In genomic region chr7:44900632-44901031, GRCm38 (mm10) we compare ENCODE assay signal across 15 mouse cellular contexts. TPM values are rescaled to one million over a fixed set of nuclear protein-coding genes. Genes with fewer than 3 reads are reported as not detected.
A peak's percentile ranks its signal among the peaks of the same experiment; 100 is the strongest.
DNase-seq lines count a peak whose midpoint lies in the region; ATAC-seq lines count a peak whose summit lies in the region.
"Had no signal": no experiment of that assay in that cellular context is flagged by ENCODE, and none has a peak within 500 bp of the region (broad histone marks: within the 10 kb centered on the region; RNA-seq: fewer than 3 reads in every experiment).

No protein-coding gene starts in this region.

- peaks cover 69% of the 10 kb centered on the region for H3K36me3 ChIP-seq in hindbrain, embryonic 12.5 days
- H3K36me3 ChIP-seq in hindbrain, embryonic 16.5 days (ENCODE audit: control insufficient read depth, insufficient read depth, low read length): peaks cover 32% of the 10 kb centered on the region
- H3K36me3 ChIP-seq in midbrain, embryonic 10.5 days: peaks cover 73% of the 10 kb centered on the region
- peaks cover 67% of the 10 kb centered on the region for H3K36me3 ChIP-seq in midbrain, embryonic 14.5 days (ENCODE audit: control insufficient read depth, insufficient read depth, low read length)
- peaks cover 70% of the 10 kb centered on the region for H3K36me3 ChIP-seq in embryonic facial prominence, embryonic 13.5 days
- peaks cover 22% of the 10 kb centered on the region for H3K36me3 ChIP-seq in limb, embryonic 11.5 days (ENCODE audit: control insufficient read depth, insufficient read depth, low read length)

- H3K9ac ChIP-seq in hindbrain, embryonic 12.5 days: 0 out of 2 replicates have a peak overlapping the region, but pooled peaks have one; percentile 32
- no peak overlapping the region for H3K9ac ChIP-seq in hindbrain, embryonic 16.5 days (ENCODE audit: low read depth, low read length)
- no peak overlapping the region for H3K9ac ChIP-seq in midbrain, embryonic 14.5 days (replicated peaks; ENCODE audit: low read length)
- 0 out of 2 replicates have a peak overlapping the region, but pooled peaks have one; percentile 58 for H3K9ac ChIP-seq in embryonic facial prominence, embryonic 13.5 days
- H3K9ac ChIP-seq in limb, embryonic 11.5 days (ENCODE audit: low read length): no peak overlapping the region

- peaks cover 38% of the 10 kb centered on the region for H3K4me1 ChIP-seq in hindbrain, embryonic 12.5 days
- H3K4me1 ChIP-seq in hindbrain, embryonic 16.5 days (ENCODE audit: control insufficient read depth, insufficient read depth, low read depth, low read length): peaks cover 17% of the 10 kb centered on the region
- peaks cover 64% of the 10 kb centered on the region for H3K4me1 ChIP-seq in midbrain, embryonic 10.5 days
- H3K4me1 ChIP-seq in midbrain, embryonic 14.5 days (ENCODE audit: control insufficient read depth, insufficient read depth, low read length): 0 out of 2 replicates have a peak, but pooled peaks cover 17% of the 10 kb centered on the region
- H3K4me1 ChIP-seq in embryonic facial prominence, embryonic 13.5 days: peaks cover 35% of the 10 kb centered on the region
- peaks cover 14% of the 10 kb centered on the region for H3K4me1 ChIP-seq in limb, embryonic 11.5 days (ENCODE audit: control insufficient read depth, insufficient read depth, low read length)

- no peak for DNase-seq in midbrain, embryonic 10.5 days (ENCODE audit: low spot score)
- no peak for DNase-seq in midbrain, embryonic 14.5 days
- no peak for DNase-seq in limb, embryonic 11.5 days (ENCODE audit: low spot score)
- no peak for DNase-seq in urinary bladder, postnatal 10 days (ENCODE audit: low spot score)
- DNase-seq in layer of hippocampus, adult 11-12 months (ENCODE audit: low spot score): no peak
- DNase-seq: cerebellum, postnatal 10 days had no signal

- ATAC-seq in hindbrain, embryonic 12.5 days (ENCODE audit: low FRiP score): no peak
- no peak for ATAC-seq in hindbrain, embryonic 16.5 days
- no peak for ATAC-seq in midbrain, embryonic 14.5 days (ENCODE audit: low FRiP score, low TSS enrichment)
- no peak for ATAC-seq in embryonic facial prominence, embryonic 13.5 days (ENCODE audit: insufficient number of reproducible peaks, insufficient read depth, low FRiP score, low TSS enrichment, low read depth)
- no peak for ATAC-seq in limb, embryonic 11.5 days (ENCODE audit: insufficient number of reproducible peaks, low FRiP score, low TSS enrichment, low read depth)

- no peaks in the 10 kb centered on the region for H3K9me3 ChIP-seq in hindbrain, embryonic 12.5 days (replicated peaks)
- no peaks in the 10 kb centered on the region for H3K9me3 ChIP-seq in hindbrain, embryonic 16.5 days (ENCODE audit: control insufficient read depth, low read length)
- H3K9me3 ChIP-seq in midbrain, embryonic 10.5 days (replicated peaks): no peaks in the 10 kb centered on the region
- no peaks in the 10 kb centered on the region for H3K9me3 ChIP-seq in midbrain, embryonic 14.5 days (ENCODE audit: control insufficient read depth, low read length)
- no peaks in the 10 kb centered on the region for H3K9me3 ChIP-seq in embryonic facial prominence, embryonic 13.5 days
- H3K9me3 ChIP-seq in limb, embryonic 11.5 days (ENCODE audit: control insufficient read depth, low read length): no peaks in the 10 kb centered on the region
- H3K9me3 ChIP-seq: hindbrain, embryonic 13.5 days had no signal

- H3K4me3 ChIP-seq in hindbrain, embryonic 12.5 days: no peak overlapping the region
- H3K4me3 ChIP-seq in hindbrain, embryonic 16.5 days (ENCODE audit: low read length): no peak overlapping the region
- peak overlapping the region; percentile 41; the same call in 1 of the 2 replicates for H3K4me3 ChIP-seq in midbrain, embryonic 10.5 days
- no peak overlapping the region for H3K4me3 ChIP-seq in midbrain, embryonic 14.5 days (replicated peaks; ENCODE audit: low read depth, low read length)
- peak overlapping the region; percentile 27; the same call in 1 of the 2 replicates for H3K4me3 ChIP-seq in embryonic facial prominence, embryonic 13.5 days
- H3K4me3 ChIP-seq in limb, embryonic 11.5 days (ENCODE audit: low read depth, low read length): no peak overlapping the region
- H3K4me3 ChIP-seq: hindbrain, embryonic 13.5 days had no signal

- 83% methylated on average over 11 of the region's 11 CpGs for WGBS in hindbrain, embryonic 12.5 days
- WGBS in hindbrain, embryonic 16.5 days: 89% methylated on average over 11 of the region's 11 CpGs
- 88% methylated on average over 11 of the region's 11 CpGs for WGBS in midbrain, embryonic 10.5 days
- WGBS in midbrain, embryonic 14.5 days: 87% methylated on average over 11 of the region's 11 CpGs
- WGBS in embryonic facial prominence, embryonic 13.5 days: 92% methylated on average over 11 of the region's 11 CpGs
- 90% methylated on average over 11 of the region's 11 CpGs for WGBS in limb, embryonic 11.5 days

- no peak overlapping the region; the same call in 1 of the 2 replicates for H3K4me2 ChIP-seq in hindbrain, embryonic 12.5 days (replicated peaks)
- H3K4me2 ChIP-seq in hindbrain, embryonic 16.5 days (ENCODE audit: low read length): no peak overlapping the region
- H3K4me2 ChIP-seq in midbrain, embryonic 14.5 days (ENCODE audit: low read length): no peak overlapping the region
- H3K4me2 ChIP-seq in embryonic facial prominence, embryonic 13.5 days: no peak overlapping the region
- H3K4me2 ChIP-seq in limb, embryonic 11.5 days (ENCODE audit: low read depth, severe bottlenecking): no peak overlapping the region

- H3K27ac ChIP-seq in hindbrain, embryonic 12.5 days: no peak overlapping the region; the same call in 1 of the 2 replicates
- no peak overlapping the region for H3K27ac ChIP-seq in hindbrain, embryonic 16.5 days (ENCODE audit: low read depth, low read length)
- peak overlapping the region; percentile 68 for H3K27ac ChIP-seq in midbrain, embryonic 10.5 days (replicated peaks)
- no peak overlapping the region for H3K27ac ChIP-seq in midbrain, embryonic 14.5 days (replicated peaks; ENCODE audit: low read depth, low read length)
- H3K27ac ChIP-seq in embryonic facial prominence, embryonic 13.5 days: 0 out of 2 replicates have a peak overlapping the region, but pooled peaks have one; percentile 55
- 0 out of 2 replicates have a peak overlapping the region, but pooled peaks have one; percentile 22 for H3K27ac ChIP-seq in limb, embryonic 11.5 days (replicated peaks; ENCODE audit: low read depth, low read length)
- H3K27ac ChIP-seq: macrophage had no signal

- H3K27me3 ChIP-seq in hindbrain, embryonic 12.5 days: 0 out of 2 replicates have a peak, but pooled peaks cover 3% of the 10 kb centered on the region
- H3K27me3 ChIP-seq in hindbrain, embryonic 16.5 days (replicated peaks; ENCODE audit: control insufficient read depth, insufficient read depth, low read length): no peaks in the 10 kb centered on the region
- no peaks in the 10 kb centered on the region for H3K27me3 ChIP-seq in midbrain, embryonic 10.5 days (ENCODE audit: low read depth, poor library complexity, severe bottlenecking)
- H3K27me3 ChIP-seq in midbrain, embryonic 14.5 days (ENCODE audit: control insufficient read depth, insufficient read depth, low read length): no peaks in the 10 kb centered on the region
- no peaks in the 10 kb centered on the region for H3K27me3 ChIP-seq in embryonic facial prominence, embryonic 13.5 days
- H3K27me3 ChIP-seq in limb, embryonic 11.5 days (ENCODE audit: control insufficient read depth, insufficient read depth, low read length): no peaks in the 10 kb centered on the region
- H3K27me3 ChIP-seq: hindbrain, embryonic 13.5 days had no signal

RNA-seq across cellular contexts. Expression of gene Fuz, which starts 4.8 kb away (rescaled TPM):
- 19.1 and 22.7 TPM in 2 replicates for polyA plus RNA-seq in hindbrain, embryonic 12.5 days (2016; fragmentation: Nextera tagmentation; extraction: Ambion mirVana)
- polyA plus RNA-seq in hindbrain, embryonic 16.5 days (2015; fragmentation: Nextera tagmentation; extraction: Ambion mirVana): 18.1 and 19.6 TPM in 2 replicates
- 26.9 and 30.6 TPM in 2 replicates for polyA plus RNA-seq in midbrain, embryonic 10.5 days (2016; fragmentation: Nextera tagmentation; extraction: Ambion mirVana)
- polyA plus RNA-seq in midbrain, embryonic 14.5 days (2014; fragmentation: Nextera tagmentation; extraction: Ambion mirVana): 16.7 and 17.2 TPM in 2 replicates
- polyA plus RNA-seq in embryonic facial prominence, embryonic 13.5 days (2015; fragmentation: Nextera tagmentation; extraction: Ambion mirVana): 26.1 and 29.7 TPM in 2 replicates
- polyA plus RNA-seq in limb, embryonic 11.5 days (2014; fragmentation: Nextera tagmentation; extraction: Ambion mirVana): 14.8 and 16.0 TPM in 2 replicates

RNA-seq across cellular contexts. Expression of gene Med25, which starts 8.1 kb away (rescaled TPM):
- polyA plus RNA-seq in hindbrain, embryonic 12.5 days (2016; fragmentation: Nextera tagmentation; extraction: Ambion mirVana): 153 and 155 TPM in 2 replicates
- 136 and 158 TPM in 2 replicates for polyA plus RNA-seq in hindbrain, embryonic 16.5 days (2015; fragmentation: Nextera tagmentation; extraction: Ambion mirVana)
- 213 and 220 TPM in 2 replicates for polyA plus RNA-seq in midbrain, embryonic 10.5 days (2016; fragmentation: Nextera tagmentation; extraction: Ambion mirVana)
- 114 and 128 TPM in 2 replicates for polyA plus RNA-seq in midbrain, embryonic 14.5 days (2014; fragmentation: Nextera tagmentation; extraction: Ambion mirVana)
- polyA plus RNA-seq in embryonic facial prominence, embryonic 13.5 days (2015; fragmentation: Nextera tagmentation; extraction: Ambion mirVana): 107 and 111 TPM in 2 replicates
- 79.2 and 80.5 TPM in 2 replicates for polyA plus RNA-seq in limb, embryonic 11.5 days (2014; fragmentation: Nextera tagmentation; extraction: Ambion mirVana)

RNA-seq across cellular contexts. Expression of gene Ap2a1, which starts 28.7 kb away (rescaled TPM):
- 103 and 107 TPM in 2 replicates for polyA plus RNA-seq in hindbrain, embryonic 12.5 days (2016; fragmentation: Nextera tagmentation; extraction: Ambion mirVana)
- polyA plus RNA-seq in hindbrain, embryonic 16.5 days (2015; fragmentation: Nextera tagmentation; extraction: Ambion mirVana): 128 and 133 TPM in 2 replicates
- 74.2 and 77.0 TPM in 2 replicates for polyA plus RNA-seq in midbrain, embryonic 10.5 days (2016; fragmentation: Nextera tagmentation; extraction: Ambion mirVana)
- polyA plus RNA-seq in midbrain, embryonic 14.5 days (2014; fragmentation: Nextera tagmentation; extraction: Ambion mirVana): 124 and 133 TPM in 2 replicates
- 72.3 and 77.5 TPM in 2 replicates for polyA plus RNA-seq in embryonic facial prominence, embryonic 13.5 days (2015; fragmentation: Nextera tagmentation; extraction: Ambion mirVana)
- polyA plus RNA-seq in limb, embryonic 11.5 days (2014; fragmentation: Nextera tagmentation; extraction: Ambion mirVana): 77.0 and 78.8 TPM in 2 replicates

RNA-seq across cellular contexts. Expression of gene Ptov1, which starts 31.0 kb away (rescaled TPM):
- 606 and 662 TPM in 2 replicates for polyA plus RNA-seq in hindbrain, embryonic 12.5 days (2016; fragmentation: Nextera tagmentation; extraction: Ambion mirVana)
- 389 and 459 TPM in 2 replicates for polyA plus RNA-seq in hindbrain, embryonic 16.5 days (2015; fragmentation: Nextera tagmentation; extraction: Ambion mirVana)
- polyA plus RNA-seq in midbrain, embryonic 10.5 days (2016; fragmentation: Nextera tagmentation; extraction: Ambion mirVana): 478 and 516 TPM in 2 replicates
- polyA plus RNA-seq in midbrain, embryonic 14.5 days (2014; fragmentation: Nextera tagmentation; extraction: Ambion mirVana): 480 and 508 TPM in 2 replicates
- 469 and 526 TPM in 2 replicates for polyA plus RNA-seq in embryonic facial prominence, embryonic 13.5 days (2015; fragmentation: Nextera tagmentation; extraction: Ambion mirVana)
- 410 and 427 TPM in 2 replicates for polyA plus RNA-seq in limb, embryonic 11.5 days (2014; fragmentation: Nextera tagmentation; extraction: Ambion mirVana)

RNA-seq across cellular contexts. Expression of gene Tsks, which starts 42.4 kb away (rescaled TPM):
- polyA plus RNA-seq in hindbrain, embryonic 12.5 days (2016; fragmentation: Nextera tagmentation; extraction: Ambion mirVana): not detected in 2 replicates
- 0.15 TPM in 1 of 2 replicates, not detected in the other for polyA plus RNA-seq in hindbrain, embryonic 16.5 days (2015; fragmentation: Nextera tagmentation; extraction: Ambion mirVana)
- polyA plus RNA-seq in midbrain, embryonic 10.5 days (2016; fragmentation: Nextera tagmentation; extraction: Ambion mirVana): 0.11 and 0.14 TPM in 2 replicates
- not detected in 2 replicates for polyA plus RNA-seq in midbrain, embryonic 14.5 days (2014; fragmentation: Nextera tagmentation; extraction: Ambion mirVana)
- polyA plus RNA-seq in embryonic facial prominence, embryonic 13.5 days (2015; fragmentation: Nextera tagmentation; extraction: Ambion mirVana): 0.25 and 0.26 TPM in 2 replicates
- polyA plus RNA-seq in limb, embryonic 11.5 days (2014; fragmentation: Nextera tagmentation; extraction: Ambion mirVana): 0.13 TPM in 1 of 2 replicates, not detected in the other
- polyA plus RNA-seq: CD4-positive, CD25-positive, alpha-beta regulatory T cell, adult 4 months; erythroblast, embryonic 14.5 days; heart, embryonic 14.5 days; macrophage; neural tube, embryonic 11.5 days had no signal

Comparison
In these comparisons a context has a peak if more than half of its experiments do, and no peak if none do; other contexts are left out.
1. H3K27ac ChIP-seq: peak in midbrain, embryonic 10.5 days (single experiment), embryonic facial prominence, embryonic 13.5 days (single experiment) and limb, embryonic 11.5 days (single experiment); none in hindbrain, embryonic 12.5 days (single experiment), hindbrain, embryonic 16.5 days (single experiment) and midbrain, embryonic 14.5 days (single experiment).
2. H3K4me3 ChIP-seq: peak in midbrain, embryonic 10.5 days (single experiment) and embryonic facial prominence, embryonic 13.5 days (single experiment); none in hindbrain, embryonic 12.5 days (single experiment), hindbrain, embryonic 16.5 days (single experiment), midbrain, embryonic 14.5 days (single experiment) and limb, embryonic 11.5 days (single experiment).
3. H3K9ac ChIP-seq: peak in hindbrain, embryonic 12.5 days (single experiment) and embryonic facial prominence, embryonic 13.5 days (single experiment); none in hindbrain, embryonic 16.5 days (single experiment), midbrain, embryonic 14.5 days (single experiment) and limb, embryonic 11.5 days (single experiment).